Mouse (Mus musculus): Measurements from ENCODE around the gene Carnmt1.

GRCm38 (mm10) chr19:18632231-18633185, 38.1 kb upstream of the Carnmt1 start:
- TF ChIP-seq EP300 (IDR thresholded peaks at IDR 0.05; ENCODE audit: insufficient read depth, low read depth, low read length) (no peak), CTCF (IDR thresholded peaks at IDR 0.05; ENCODE audit: low read depth, low read length) (no peak), POLR2A (IDR thresholded peaks at IDR 0.05; ENCODE audit: insufficient read depth, low read length) (no peak)

All from ES-Bruce4 (cell line).